Mouse (Mus musculus): ENCODE data around the gene H2afy. TPM values are rescaled to one million over a fixed set of nuclear protein-coding genes. Genes with fewer than 3 reads are reported as not detected.

H2afy gene
- total RNA-seq, 2 experiments from 2014 or later, result 76.6 to 79.5 TPM

GRCm38 (mm10) chr13:56025027-56025410 is 111.1 kb downstream of the H2afy start:
- intact Hi-C loops (cut with DNase I), result no loop called here
- DNase-seq, result no peak

GRCm38 (mm10) chr13:56024410-56025026 is 111.6 kb downstream of the H2afy start:
- intact Hi-C loops (cut with DNase I), result no loop called here

More at GRCm38 (mm10) chr13:56024410-56025026, 111.6 kb downstream of the H2afy start:
- DNase-seq, result no peak

Other genes with a start within 250 kb of the H2afy start
- 1 to 10 TPM in 1 of 2 experiments, under 1 TPM in 1; 0.69 to 1.2 TPM for gene Tifab, start 42.5 kb upstream of the H2afy start, total RNA-seq (2021)
- not detected for gene Neurog1, start 115.8 kb upstream of the H2afy start, total RNA-seq (2021)
- under 1 TPM; 0.17 to 0.96 TPM for gene Cxcl14, start 160.2 kb upstream of the H2afy start, total RNA-seq (2021)